Mouse (Mus musculus): ENCODE results near the gene Rpap3. TPM values are rescaled to one million over a fixed set of nuclear protein-coding genes. Genes with fewer than 3 reads are reported as not detected.
"Not testable (repeated sequence)": the region's sequence is repeated elsewhere in the genome, so short reads cannot be mapped to it uniquely, and the experiment has no call there.

Rpap3 gene
- total RNA-seq, 2 experiments from 2014 or later, result 20.7 to 46.6 TPM

GRCm38 (mm10) chr15:97712546-97712945 lies 6.9 kb upstream of the Rpap3 start:
- no peak for ATAC-seq (replicated peaks; ENCODE audit: poor library complexity)

- ATAC-seq (replicated peaks; ENCODE audit: poor library complexity), result no peak
Observed at GRCm38 (mm10) chr15:97710906-97711305, 5.3 kb upstream of the Rpap3 start.

- ATAC-seq (replicated peaks; ENCODE audit: poor library complexity), result no peak
Observed at GRCm38 (mm10) chr15:97696616-97697015, 9.0 kb downstream of the Rpap3 start.

- no peak for ATAC-seq (replicated peaks; ENCODE audit: poor library complexity)
Observed at GRCm38 (mm10) chr15:97693411-97693810, 12.2 kb downstream of the Rpap3 start.

- ATAC-seq (replicated peaks; ENCODE audit: poor library complexity), result 0 out of 2 replicates have a peak, but pooled peaks have one; percentile 26
Observed at GRCm38 (mm10) chr15:97684118-97684517, 21.5 kb downstream of the Rpap3 start.

- ATAC-seq (replicated peaks; ENCODE audit: poor library complexity), result no peak
Observed at GRCm38 (mm10) chr15:97682053-97682452, 23.6 kb downstream of the Rpap3 start.

- no peak for ATAC-seq (replicated peaks; ENCODE audit: poor library complexity)
Observed at GRCm38 (mm10) chr15:97679991-97680681, 25.5 kb downstream of the Rpap3 start.

GRCm38 (mm10) chr15:97677341-97677740 lies 28.3 kb downstream of the Rpap3 start:
- ATAC-seq (replicated peaks; ENCODE audit: poor library complexity), result no peak

- no peak for ATAC-seq (replicated peaks; ENCODE audit: poor library complexity)
Observed at GRCm38 (mm10) chr15:97675927-97676326, 29.7 kb downstream of the Rpap3 start.

- no peak for ATAC-seq (replicated peaks; ENCODE audit: poor library complexity)
Observed at GRCm38 (mm10) chr15:97674423-97674822, 31.2 kb downstream of the Rpap3 start.

- ATAC-seq (replicated peaks; ENCODE audit: poor library complexity), result no peak
Observed at GRCm38 (mm10) chr15:97673256-97674000, 32.2 kb downstream of the Rpap3 start.

GRCm38 (mm10) chr15:97672211-97672765 lies 33.3 kb downstream of the Rpap3 start:
- no peak for ATAC-seq (replicated peaks; ENCODE audit: poor library complexity)

GRCm38 (mm10) chr15:97670554-97670953 lies 35.1 kb downstream of the Rpap3 start:
- ATAC-seq (replicated peaks; ENCODE audit: poor library complexity), result peak; percentile 53

GRCm38 (mm10) chr15:97668158-97668877 lies 37.3 kb downstream of the Rpap3 start:
- ATAC-seq (replicated peaks; ENCODE audit: poor library complexity), result not testable (repeated sequence)

- ATAC-seq (replicated peaks; ENCODE audit: poor library complexity), result peak; percentile 40
Observed at GRCm38 (mm10) chr15:97667437-97667836, 38.2 kb downstream of the Rpap3 start.

GRCm38 (mm10) chr15:97666457-97666770 lies 39.2 kb downstream of the Rpap3 start:
- no peak for ATAC-seq (replicated peaks; ENCODE audit: poor library complexity)

- no peak for ATAC-seq (replicated peaks; ENCODE audit: poor library complexity)
Observed at GRCm38 (mm10) chr15:97665770-97666456, 39.7 kb downstream of the Rpap3 start.

- peak; percentile 26; the same call in 1 of the 2 replicates for ATAC-seq (replicated peaks; ENCODE audit: poor library complexity)
Observed at GRCm38 (mm10) chr15:97664981-97665668, 40.5 kb downstream of the Rpap3 start.

GRCm38 (mm10) chr15:97663750-97664406 lies 41.7 kb downstream of the Rpap3 start:
- ATAC-seq (replicated peaks; ENCODE audit: poor library complexity), result peak; percentile 81

- peak; percentile 38; the same call in 1 of the 2 replicates for ATAC-seq (replicated peaks; ENCODE audit: poor library complexity)
Observed at GRCm38 (mm10) chr15:97658755-97659116, 46.9 kb downstream of the Rpap3 start.

Measured in megakaryocyte progenitor cell, adult 5-6 weeks (primary cell).